Mouse (Mus musculus) granulocyte monocyte progenitor cell, adult 5-6 weeks (primary cell): ENCODE data around the gene Slc34a1. TPM values are rescaled to one million over a fixed set of nuclear protein-coding genes. Genes with fewer than 3 reads are reported as not detected.
"Not testable (repeated sequence)": the region's sequence is repeated elsewhere in the genome, so short reads cannot be mapped to it uniquely, and the experiment has no call there.

Experiments used
- ATAC-seq: replicated peaks from 2 replicates; pipeline ENCODE4 v1.8.0; 2016; ENCODE audit warnings: mild to moderate bottlenecking, moderate TSS enrichment, inconsistent platforms; ENCODE audit not compliant: poor library complexity, severe bottlenecking
- total RNA-seq, 2 experiments: library from RNA; stranded (forward) in 1 of 2; stranded (reverse) in 1 of 2; fragments of 200-712, 200-1000 nt in 1 of 2; fragments of >200 nt in 1 of 2; fragmentation: Nextera tagmentation in 1 of 2; gene quantifications; 2 replicates each; pipeline ENCODE4 v1.2.3; 2014 to 2017

The Slc34a1 gene
- total RNA-seq, 2 experiments from 2014 or later, result not detected

DNA sequence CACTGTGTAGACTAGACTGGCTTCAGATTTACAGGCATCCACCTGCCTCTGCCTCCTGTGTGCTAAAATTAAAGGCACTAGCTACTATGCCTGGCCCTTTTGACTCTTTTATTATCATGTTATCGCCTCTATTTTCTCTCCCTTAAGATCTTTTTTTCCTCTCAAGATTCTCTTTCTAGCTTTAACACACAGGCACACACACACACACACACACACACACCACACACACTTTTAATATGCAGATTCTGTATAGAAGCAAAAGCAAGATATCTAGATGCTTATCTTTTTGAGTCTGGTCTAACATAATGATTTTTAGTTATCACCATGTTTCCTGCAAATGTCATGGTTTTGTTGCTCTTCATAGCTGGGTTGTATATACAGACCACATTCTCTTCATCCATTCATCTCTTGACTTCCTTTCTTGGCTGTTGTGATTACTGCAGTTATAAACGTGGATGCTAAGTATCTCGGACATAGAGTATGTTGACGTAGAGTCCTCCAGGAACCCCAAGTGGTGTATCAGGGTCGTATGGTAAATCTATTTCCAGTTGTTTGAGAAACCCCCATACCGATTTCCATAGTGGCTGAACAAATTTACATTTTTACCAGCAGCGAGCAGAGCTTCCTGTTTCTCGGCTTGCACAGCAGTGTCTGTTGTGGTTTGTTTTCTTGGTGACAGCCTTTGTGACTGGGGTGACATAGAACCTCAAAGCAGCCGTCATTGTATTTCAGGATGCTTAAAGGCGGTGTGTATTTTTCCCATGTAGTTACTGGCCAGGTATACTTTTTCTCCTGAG is 34.1 kb downstream of the Slc34a1 start:
- ATAC-seq, result peak; percentile 64

DNA sequence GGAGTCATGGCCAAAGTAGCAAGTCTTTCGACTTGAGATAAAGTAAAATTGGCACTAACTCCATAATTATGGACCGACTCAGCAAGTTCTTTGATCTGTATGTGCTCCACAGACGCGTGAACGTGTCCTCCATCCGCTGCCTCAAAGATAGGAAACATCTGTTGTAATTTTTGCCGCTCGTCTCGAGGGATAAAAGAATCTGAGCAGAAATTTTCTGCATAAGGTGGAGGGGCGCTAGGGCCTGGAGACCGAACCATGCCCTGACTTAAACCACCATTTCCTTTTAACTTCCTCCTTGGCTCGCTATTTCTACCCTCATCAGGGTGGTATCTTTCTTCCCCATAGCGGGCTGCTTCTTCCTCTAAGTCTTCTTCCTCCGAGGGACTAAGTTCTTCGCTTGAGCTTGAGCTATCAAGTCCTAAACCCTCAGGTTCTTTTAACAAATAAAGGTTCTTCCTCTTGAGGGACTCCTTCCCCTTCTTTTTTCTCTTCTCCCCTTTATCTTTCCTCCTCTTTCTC is 39.2 kb downstream of the Slc34a1 start:
- ATAC-seq, result not testable (repeated sequence)

DNA sequence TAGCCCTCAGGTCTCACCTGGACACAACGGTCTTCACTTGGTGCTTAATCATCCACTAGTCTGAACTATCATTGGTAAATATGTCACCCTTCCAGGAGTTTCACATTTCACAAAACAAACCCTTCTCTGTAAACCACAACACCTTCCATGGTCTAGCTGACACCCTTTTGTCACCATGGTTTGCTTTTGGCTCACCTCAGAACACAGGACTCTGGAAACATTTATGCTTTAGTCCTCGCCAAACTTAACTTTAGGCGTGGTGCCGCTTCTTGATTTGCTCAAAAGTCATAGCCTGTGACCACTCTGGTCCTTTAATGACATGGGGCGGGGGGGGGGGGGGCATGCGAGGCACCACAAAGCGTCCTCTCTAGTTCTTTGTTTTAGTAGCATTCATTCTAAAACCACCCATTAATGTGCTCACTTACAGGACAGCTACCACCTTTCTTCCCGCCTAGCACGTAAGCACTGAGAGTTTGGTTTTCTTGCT is 45.9 kb downstream of the Slc34a1 start:
- no peak for ATAC-seq

DNA sequence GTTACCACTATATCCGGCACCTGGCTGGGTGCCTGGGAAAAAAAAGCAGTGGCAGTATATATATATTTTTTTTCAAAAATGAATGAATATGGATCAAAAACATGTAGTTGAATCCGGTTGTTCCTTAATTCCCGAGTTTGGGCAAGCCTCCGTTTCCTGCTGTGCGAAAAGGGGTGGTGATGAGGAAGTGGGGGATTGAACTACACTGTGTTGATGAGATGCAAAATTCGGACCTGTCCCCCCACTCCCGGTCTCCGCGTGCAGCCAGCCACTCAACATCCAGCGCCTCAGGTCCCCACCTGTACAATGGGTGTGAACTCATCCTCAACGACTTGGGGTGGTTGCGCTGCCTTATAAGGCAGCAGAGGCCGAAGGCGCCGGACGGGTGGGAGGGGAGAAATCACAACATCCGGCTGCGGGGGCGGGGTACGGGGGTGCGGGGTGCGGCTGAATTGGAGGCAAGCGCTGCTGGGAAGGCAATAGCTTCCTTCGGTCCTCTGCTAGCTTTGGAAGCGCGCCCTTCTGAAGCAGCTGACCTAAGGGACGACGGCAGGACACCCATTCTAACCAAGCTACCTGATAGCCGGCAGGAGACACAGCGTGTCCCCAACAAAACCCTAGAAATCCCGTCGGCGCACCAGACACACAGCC is 46.4 kb downstream of the Slc34a1 start:
- ATAC-seq, result peak; percentile 9

DNA sequence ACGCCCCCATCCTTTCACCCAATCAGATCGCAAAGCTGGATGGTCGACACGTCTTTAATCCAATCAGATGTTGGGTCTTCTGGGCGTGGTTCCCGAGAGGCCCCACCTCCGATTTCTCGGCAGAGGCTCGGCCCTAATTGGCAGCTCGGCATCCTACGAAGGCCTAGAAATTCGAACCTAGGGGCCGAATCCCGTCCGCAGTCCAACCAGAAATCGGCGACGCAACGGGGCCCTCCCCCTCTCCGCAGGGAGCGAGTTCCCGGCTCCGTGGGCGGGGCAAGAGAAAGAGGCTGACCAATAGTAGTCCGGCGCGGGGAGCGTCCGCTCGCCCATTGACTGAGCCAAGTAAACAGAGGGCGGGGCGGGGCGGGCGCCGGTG is 46.9 kb downstream of the Slc34a1 start, which contains the start of gene Grk6:
Gene Grk6 (plus strand): TSS at position 136 of the 379 bp plus-strand sequence.
- peak; percentile 70 for ATAC-seq

DNA sequence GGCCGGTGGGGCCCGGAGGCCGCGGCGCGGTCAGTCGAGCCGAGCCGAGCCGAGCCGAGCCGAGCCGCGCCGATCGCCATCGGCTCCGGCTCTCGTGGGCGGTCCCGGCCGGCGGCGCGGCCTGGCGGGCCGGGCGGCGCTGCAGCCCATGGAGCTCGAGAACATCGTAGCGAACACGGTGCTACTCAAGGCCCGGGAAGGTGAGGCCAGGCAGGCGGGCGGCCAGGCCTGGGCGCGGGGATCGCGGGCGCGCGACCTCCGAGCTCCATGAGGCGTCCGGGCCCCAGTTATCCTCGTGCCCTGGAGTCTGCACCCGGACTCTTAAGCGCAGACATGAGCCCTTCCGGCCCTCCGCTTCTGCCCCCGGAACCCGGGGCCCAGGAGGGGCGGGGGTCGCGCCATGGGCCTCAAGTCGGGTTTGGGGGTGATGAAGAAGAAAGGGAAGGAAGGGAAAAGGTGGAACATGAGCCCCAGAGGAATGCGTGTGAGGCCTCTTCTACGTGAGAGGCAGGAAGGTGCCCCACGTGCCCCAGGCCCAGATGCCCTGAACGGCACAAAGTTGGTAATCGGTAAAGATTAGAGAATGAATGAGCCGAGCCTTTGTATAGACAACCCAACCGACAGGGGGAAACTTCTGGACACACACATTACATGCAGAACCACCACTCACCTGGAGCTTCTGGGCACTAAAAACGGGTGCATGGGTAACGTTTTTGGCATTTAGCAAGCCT is 47.5 kb downstream of the Slc34a1 start:
- ATAC-seq, result no peak

DNA sequence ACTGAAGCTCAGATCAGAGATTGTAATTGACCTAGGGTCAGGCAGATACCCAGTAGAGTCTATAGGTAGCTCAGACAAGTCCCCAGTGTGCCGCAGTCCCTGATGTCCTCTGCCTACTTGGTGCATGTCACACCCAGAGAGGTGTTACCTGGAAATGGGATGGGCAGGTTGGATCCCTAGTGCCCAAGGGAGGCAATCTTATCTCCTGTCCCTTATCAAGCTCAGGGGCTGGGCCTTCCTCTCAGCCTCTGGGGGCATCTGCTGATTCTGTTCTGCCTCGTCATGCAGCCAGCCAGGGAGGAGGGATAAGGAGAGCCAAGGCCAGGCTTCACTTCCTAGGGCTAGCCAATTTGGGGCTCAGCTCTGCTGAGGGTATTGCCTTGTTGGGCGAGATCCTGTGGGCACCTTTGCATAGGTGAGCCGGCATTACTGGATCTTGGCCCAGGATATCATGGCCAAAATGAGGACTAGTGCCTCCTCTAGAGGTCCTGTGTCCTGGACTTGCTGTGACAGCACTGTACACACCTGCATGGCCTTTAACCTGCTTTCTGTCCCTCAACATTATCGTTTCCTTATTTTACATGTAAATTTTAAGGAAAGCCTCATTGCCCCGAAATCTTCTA is 48.6 kb downstream of the Slc34a1 start:
- no peak for ATAC-seq

DNA sequence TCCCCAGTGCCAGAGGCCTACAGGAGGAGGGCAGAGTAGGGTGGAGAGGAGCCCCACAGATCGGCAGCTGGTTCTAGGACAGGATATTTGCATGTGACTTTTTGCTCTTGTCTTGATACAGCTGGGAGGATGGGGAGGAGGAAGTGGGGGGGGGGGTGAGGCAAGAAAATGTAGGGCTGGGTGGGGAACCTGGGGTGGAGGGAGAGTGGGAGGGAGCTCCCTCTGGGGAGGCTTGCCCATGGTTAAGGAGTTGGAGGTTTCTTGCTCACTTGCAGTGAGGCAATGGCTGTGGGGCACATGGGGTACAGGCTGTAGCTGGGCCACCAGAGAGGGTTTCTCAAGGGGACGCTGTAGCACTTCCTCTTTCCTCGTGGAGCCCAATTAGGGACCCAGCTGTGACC is 49.6 kb downstream of the Slc34a1 start:
- peak; percentile 66 for ATAC-seq

DNA sequence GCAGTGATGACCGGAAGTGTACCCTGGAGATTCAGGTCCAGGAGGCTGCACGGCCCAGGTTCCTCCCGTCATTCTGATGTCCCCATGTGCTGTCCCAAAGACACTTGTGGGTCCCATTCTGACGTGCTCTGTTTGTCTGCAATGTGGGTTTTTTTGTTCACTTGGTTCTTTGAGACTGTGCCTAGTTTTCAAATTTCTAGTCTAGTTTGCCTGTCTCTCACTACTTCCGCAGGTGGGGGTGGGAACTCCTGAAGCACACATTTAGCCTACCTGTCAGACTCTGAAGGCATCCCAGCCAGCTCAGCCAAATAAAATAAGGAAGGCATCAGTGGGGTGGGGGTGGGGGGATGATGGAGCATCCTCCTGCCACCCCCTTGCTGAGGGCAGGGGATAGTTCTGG is 50.1 kb downstream of the Slc34a1 start:
- no peak for ATAC-seq

DNA sequence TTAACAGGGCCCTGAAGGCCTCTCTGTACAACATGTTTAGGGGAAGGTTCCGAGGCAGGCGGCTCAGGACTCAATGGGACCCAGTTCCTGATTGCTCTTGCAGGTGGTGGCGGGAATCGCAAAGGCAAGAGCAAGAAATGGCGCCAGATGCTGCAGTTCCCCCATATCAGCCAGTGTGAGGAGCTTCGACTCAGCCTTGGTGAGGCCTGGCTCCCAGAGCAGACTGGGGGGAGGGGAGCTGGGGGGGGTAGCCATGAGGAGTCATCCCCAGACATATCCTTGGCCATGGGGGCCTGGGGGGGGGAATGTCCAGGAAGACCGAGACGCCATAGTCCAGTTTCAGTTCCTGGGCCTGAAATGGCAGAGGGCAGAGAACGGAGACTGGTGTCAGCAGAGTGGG is 51.2 kb downstream of the Slc34a1 start:
- ATAC-seq, result no peak

DNA sequence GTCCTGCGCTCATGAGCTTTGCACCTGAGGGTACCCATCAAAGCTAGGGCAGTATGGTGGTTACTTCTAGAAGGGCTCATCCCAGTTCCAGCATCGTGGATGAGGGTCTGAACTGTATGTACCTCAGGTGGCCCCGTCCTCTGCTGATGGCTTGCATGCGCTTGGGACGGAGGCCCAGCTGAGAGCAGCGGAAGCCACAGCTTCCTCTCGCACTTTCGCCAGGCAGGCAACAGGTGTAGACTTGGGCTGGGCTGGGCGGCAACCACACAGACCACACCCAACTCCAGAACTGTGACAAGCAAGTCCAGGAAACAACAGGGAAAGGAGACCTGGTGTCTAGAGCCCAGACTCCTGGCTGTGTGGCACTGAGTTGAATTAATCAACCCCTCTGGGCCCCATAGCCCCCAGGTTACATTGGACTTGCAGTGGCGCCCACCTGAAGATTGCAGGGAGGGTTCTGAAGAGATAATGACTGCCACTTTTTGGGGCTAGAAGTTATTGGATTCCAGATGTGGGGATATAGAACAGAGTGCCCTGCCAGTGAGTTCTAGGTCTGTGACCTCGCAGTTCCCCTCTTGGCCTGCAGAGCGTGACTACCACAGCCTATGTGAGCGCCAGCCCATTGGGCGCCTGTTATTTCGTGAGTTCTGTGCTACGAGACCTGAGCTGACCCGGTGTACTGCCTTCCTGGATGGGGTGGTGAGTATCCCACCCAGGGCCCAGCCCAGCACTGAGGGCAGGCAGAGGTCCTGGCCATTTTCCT is 51.9 kb downstream of the Slc34a1 start:
- ATAC-seq, result peak; percentile 13

DNA sequence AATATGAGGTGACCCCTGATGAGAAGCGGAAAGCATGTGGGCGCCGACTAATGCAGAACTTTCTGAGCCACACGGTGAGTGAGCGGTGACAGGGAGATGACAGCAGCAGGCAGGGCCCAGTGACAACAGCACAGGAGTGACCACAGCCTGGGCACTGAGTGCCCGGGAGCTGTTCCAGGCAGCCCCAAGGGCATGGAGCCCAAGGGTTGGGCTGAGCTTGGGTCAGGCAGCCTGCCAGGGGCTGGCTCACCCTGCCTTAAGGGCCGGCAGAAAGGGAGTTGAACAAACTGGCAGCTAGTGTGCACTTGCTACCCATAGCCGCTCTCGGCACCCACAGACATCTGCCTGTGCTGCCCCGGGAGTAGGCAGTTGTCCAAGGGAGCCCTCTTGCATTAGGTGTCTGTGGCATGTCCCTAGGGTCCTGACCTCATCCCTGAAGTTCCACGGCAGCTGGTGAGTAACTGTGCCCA is 52.6 kb downstream of the Slc34a1 start:
- no peak for ATAC-seq

DNA sequence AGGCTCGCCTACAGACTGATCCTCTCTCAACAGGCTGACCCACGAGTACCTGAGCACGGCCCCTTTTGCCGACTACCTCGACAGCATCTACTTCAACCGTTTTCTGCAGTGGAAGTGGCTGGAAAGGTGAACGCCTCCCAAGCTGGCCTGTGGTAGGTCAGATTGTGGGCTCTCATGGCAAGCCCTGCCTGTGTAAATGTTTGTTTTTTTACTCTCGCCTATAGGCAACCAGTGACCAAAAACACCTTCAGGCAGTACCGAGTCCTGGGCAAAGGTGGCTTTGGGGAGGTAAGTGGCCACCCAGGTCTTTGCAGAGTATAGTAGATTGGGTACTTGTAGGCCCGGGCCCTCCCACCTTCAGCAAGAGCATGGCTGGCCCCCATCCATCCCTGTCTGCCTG is 53.3 kb downstream of the Slc34a1 start:
- ATAC-seq, result no peak

DNA sequence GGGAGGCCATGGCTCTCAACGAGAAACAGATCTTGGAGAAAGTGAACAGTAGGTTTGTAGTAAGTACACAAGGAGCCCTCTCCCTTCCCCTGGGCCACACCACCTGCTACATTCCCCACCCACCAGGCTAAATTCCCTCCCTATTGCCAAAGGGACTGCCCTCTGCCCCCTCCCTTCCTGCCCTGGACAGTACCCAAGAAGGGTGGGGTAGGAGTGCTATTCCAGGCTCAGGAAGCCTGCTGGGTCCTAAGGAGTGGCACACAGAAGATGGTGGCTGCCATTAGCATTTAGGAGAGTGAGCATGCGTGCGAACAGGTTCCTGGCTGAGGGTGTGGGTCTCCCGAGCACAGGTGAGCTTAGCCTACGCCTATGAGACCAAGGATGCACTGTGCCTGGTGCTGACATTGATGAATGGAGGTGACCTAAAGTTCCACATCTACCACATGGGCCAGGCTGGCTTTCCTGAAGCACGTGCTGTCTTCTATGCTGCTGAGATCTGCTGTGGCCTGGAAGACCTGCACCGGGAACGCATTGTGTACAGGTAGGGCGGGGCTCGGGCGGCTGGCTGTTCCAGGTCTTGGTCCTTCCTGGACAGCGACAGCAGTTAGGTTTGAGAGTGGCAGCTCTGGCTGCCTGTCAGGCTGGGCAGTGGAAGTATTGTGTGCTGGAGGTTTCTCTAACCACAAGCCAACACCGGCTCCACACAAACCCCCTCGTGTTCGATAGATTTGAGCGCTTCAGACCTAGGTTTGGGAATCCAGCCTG is 54.0 kb downstream of the Slc34a1 start:
- ATAC-seq, result no peak

DNA sequence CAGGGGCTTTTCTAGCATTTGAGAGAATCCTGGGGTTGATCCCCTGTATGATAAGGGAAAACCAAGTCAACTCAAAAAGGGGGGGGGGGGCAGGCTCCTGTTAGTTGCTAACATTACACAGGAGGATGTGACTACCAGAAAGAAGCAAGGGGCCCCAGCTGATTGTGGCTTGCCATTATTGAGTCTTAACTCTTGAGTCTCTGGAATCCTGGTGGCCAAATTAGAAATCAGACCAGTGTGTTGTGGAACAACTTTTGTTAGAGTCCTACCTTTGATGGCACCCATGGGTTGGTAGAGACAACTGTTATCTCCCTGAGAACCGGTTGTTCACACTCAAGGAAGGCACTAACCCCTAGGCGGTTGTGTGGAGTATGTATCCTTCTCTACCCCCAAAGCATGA is 65.0 kb downstream of the Slc34a1 start:
- ATAC-seq, result no peak

DNA sequence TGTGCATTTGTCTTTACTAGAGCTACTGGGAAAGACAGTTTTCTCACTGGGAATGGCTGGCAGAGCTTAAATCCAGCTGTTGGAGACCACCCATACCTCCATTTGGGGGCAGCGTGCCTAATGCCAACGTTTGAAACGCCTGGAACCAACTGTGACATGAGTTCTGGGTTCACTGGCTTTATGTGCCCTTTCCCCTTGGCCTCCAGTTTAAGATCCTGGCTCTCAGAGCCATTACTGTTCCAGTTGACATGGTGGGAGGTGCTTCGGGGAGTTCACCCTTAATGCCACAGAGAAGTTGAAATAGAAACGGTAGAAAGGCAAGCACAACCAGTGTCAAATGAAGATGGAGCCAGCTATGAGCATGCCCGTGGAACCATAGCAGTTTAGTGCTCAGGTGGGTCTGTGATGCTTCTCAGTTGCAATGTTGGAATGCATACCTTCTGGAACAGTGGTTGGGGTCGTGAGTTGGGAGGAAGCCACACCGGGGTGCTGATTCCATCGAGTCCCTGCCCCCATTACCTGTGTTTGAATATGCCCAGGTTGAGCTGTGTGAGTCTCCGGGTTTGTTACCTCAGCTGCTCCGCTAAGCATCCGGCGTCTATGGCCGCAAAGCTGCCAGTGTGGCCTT is 65.5 kb downstream of the Slc34a1 start:
- no peak for ATAC-seq

DNA sequence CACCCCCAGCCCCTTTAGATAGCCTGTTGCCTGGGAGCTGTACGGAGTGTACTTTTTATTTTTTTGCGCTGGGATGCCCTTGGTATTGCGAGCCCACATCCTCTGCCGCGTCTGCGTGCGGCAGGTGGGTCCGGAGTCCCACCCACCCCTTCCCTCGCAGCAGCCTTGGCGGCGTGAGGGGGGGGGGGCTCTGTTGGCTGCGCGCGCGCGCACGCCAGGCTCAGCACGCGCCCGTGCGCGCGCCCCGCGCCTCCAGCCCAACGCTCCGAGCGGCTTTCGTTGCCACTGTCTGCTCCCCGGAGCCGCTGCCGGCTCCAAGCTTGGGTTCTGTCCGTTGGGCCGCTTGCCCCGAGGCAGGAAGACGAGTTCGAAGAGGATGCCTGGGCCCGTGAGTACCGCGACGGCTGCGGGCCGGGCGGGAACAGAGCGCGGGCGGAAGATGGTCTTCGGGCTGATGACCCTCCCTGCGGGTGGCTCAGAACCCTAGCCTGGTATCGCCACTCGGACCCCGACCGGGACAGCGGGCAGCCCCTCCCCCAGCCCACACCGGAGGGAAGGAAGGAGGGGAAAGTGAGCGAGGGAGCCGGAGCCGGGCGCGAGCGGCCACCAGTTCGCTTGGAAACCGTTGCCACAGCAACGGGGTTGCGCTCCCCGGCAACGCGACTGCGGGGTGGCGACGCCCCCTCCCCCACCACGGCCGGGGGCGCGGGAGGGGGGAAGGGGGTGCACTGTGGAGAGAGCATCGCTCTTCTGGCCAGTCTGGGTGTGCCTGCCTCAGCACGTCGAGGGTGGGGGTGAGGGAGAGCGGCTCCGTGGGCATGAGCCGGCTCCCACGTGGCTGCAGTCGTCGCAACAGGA is 66.3 kb downstream of the Slc34a1 start, which contains the start of gene Prr7:
Gene Prr7 (plus strand): TSS at position 241 of the 858 bp plus-strand sequence.
- ATAC-seq, result peak; percentile 15
